Mouse (Mus musculus) CD4-positive, CD25-positive, alpha-beta regulatory T cell, adult 4 months (primary cell): ENCODE measurements around the gene Rbbp7. TPM values are rescaled to one million over a fixed set of nuclear protein-coding genes. Genes with fewer than 3 reads are reported as not detected.

ENCODE experiments used
- polyA plus RNA-seq, 2 experiments: library from polyadenylated mRNA; unstranded; fragments of 100-300 nt; shearing (Covaris generic); gene quantifications; one replicate each; pipeline ENCODE4 v1.2.1; 2017

Rbbp7 gene
- polyA plus RNA-seq, 2 experiments from 2014 or later = 121 to 140 TPM

Other genes with a start within 250 kb of the Rbbp7 start
- gene Reps2, start 116.8 kb upstream of the Rbbp7 start, polyA plus RNA-seq = not detected
- gene Txlng, start 69.1 kb downstream of the Rbbp7 start, polyA plus RNA-seq = 10 to 100 TPM; 22.4 to 22.7 TPM
- 10 to 100 TPM; 10.0 to 12.9 TPM for gene Syap1, start 128.0 kb downstream of the Rbbp7 start, polyA plus RNA-seq
- gene Ctps2, start 140.8 kb downstream of the Rbbp7 start, polyA plus RNA-seq = 100 to 1,000 TPM; 208 to 219 TPM
- 1 to 10 TPM in 1 of 2 experiments, not detected in 1; 3.1 TPM for gene S100g, start 204.2 kb downstream of the Rbbp7 start, polyA plus RNA-seq